Mouse (Mus musculus) brain, embryonic 14.5 days (tissue): Measurements from ENCODE around the gene Fam71e1.
A peak's percentile ranks its signal among the peaks of the same experiment; 100 is the strongest.

ENCODE experiments used
- CTCF ChIP-seq: fragments of 200-500 bp; IDR thresholded peaks from 2 replicates; pipeline ENCODE4 v1.5.1; 2012; ENCODE audit warnings: inconsistent platforms, mild to moderate bottlenecking, moderate library complexity, borderline replicate concordance; ENCODE audit not compliant: insufficient read depth, insufficient read length; ENCODE audit errors: extremely low read depth
- POLR2A ChIP-seq: fragments of 200-500 bp; IDR thresholded peaks from 2 replicates; pipeline ENCODE4 v1.6.1; 2012; ENCODE audit warnings: mild to moderate bottlenecking, inconsistent platforms, borderline replicate concordance; ENCODE audit not compliant: poor library complexity, insufficient read depth, insufficient read length, severe bottlenecking; ENCODE audit errors: extremely low read depth

DNA sequence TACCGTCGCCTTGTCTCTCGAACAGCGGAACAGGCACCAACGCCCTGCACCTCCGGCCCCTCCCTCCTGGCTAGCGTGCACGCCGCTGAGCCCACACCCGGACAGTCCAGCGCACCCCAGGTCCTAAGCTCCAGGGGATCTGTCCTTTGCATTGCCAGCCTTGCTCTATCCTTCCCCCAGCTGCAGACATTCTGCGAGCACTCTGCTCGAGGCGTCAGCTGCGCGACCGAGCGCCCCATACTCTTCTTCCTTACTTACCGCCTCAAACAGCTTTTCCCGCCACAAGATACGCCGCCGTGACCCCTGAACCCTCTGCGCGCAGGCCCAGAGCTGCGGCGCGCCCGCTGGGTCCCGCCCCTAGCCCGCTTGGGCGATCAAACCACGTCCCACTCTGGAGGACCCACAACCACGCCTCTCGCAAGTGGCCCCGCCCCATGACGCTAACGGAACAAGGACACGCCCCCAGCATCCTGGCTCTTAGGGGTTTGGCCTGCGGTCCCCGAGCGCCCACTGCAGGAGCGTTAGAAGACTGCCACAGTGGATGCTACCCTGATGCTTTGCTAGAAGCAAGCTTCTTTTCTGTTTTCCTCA is 52.2 kb downstream of the Fam71e1 start, which contains the start of gene Pold1:
- peak; percentile 89 for TF ChIP-seq CTCF
- 0 out of 2 replicates have a peak, but pooled peaks have one; percentile 5 for TF ChIP-seq POLR2A
